Mouse (Mus musculus): ENCODE data around the gene Slc43a2. TPM values are rescaled to one million over a fixed set of nuclear protein-coding genes. Genes with fewer than 3 reads are reported as not detected.

Slc43a2 gene
- polyA plus RNA-seq, 1 experiment from 2014 or later = 24.0 TPM

DNA sequence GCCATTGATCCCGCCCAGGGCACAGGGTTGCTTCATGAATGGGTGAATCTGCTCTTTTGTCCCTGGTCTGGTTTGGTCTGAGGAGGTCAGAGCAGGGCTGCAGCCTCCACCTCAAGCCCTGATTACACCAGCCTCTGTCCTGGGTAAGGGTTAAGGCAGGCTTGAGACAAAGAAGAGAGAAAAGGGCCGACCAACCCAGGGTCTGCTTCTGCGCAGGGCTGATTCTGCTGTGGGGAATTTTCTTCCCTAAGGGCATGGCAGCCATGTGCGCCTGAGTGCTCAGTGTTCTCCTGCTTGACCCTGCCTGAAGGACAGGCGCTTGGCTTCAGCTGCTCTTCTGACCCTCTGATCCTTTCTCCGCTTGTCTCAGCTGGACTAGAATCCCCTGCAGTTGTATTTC lies 25.6 kb downstream of the Slc43a2 start:
- WGBS = 90% methylated on average over 6 of the region's 6 CpGs
- Histone ChIP-seq H3K4me1 (ENCODE audit: insufficient read depth, low read depth, low read length) (peaks cover 6% of the 10 kb centered on the region; the same call in 1 of the 2 replicates), H3K4me2 (replicated peaks; ENCODE audit: low read depth, low read length) (no peak overlapping the region), H3K4me3 (ENCODE audit: low read depth, low read length) (no peak overlapping the region), H3K27me3 (replicated peaks; ENCODE audit: insufficient read depth, low read length) (no peaks in the 10 kb centered on the region), H3K9me3 (ENCODE audit: low read length) (no peaks in the 10 kb centered on the region), H3K27ac (ENCODE audit: low read length) (no peak overlapping the region), H3K36me3 (ENCODE audit: insufficient read depth, low read length) (no peaks in the 10 kb centered on the region), H3K9ac (replicated peaks; ENCODE audit: low read depth) (no peak overlapping the region)
- ATAC-seq (no peak), DNase-seq (ENCODE audit: low spot score) (no peak)
- TF ChIP-seq CTCF (IDR thresholded peaks at IDR 0.05) (no peak), EP300 (IDR thresholded peaks at IDR 0.05) (no peak)

DNA sequence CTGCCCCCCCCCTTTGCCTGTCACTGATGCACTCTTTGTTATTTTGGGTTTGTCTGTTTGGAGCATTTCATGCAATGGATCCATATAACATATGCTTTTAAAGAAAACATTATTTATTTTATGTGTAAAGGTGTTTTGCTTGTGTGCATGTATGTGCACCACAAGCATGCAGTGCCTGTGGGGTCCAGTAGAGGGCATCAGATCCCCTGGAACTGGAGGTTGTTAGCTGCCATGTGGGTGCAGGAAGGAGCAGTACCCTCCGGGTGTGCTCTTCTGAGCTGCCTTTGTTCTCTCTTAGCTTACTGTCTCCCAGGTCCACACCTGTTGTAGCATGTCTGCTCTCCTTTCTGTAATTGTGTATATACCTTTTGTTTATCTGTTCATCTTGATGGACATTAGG lies 26.6 kb downstream of the Slc43a2 start:
- no peak for DNase-seq (ENCODE audit: low spot score)
- H3K4me1 ChIP-seq (ENCODE audit: insufficient read depth, low read depth, low read length) = no peaks in the 10 kb centered on the region
- WGBS = 80% methylated on average over 1 of the region's 1 CpGs
- H3K27me3 ChIP-seq (replicated peaks; ENCODE audit: insufficient read depth, low read length) = no peaks in the 10 kb centered on the region
- TF ChIP-seq CTCF (IDR thresholded peaks at IDR 0.05) (peak; percentile 56), EP300 (IDR thresholded peaks at IDR 0.05) (no peak)
- no peak overlapping the region for H3K4me2 ChIP-seq (replicated peaks; ENCODE audit: low read depth, low read length)
- no peak overlapping the region for H3K27ac ChIP-seq (ENCODE audit: low read length)
- H3K4me3 ChIP-seq (ENCODE audit: low read depth, low read length) = no peak overlapping the region
- no peak overlapping the region for H3K9ac ChIP-seq (replicated peaks; ENCODE audit: low read depth)
- no peaks in the 10 kb centered on the region for H3K9me3 ChIP-seq (ENCODE audit: low read length)
- no peaks in the 10 kb centered on the region for H3K36me3 ChIP-seq (ENCODE audit: insufficient read depth, low read length)
- ATAC-seq = no peak

DNA sequence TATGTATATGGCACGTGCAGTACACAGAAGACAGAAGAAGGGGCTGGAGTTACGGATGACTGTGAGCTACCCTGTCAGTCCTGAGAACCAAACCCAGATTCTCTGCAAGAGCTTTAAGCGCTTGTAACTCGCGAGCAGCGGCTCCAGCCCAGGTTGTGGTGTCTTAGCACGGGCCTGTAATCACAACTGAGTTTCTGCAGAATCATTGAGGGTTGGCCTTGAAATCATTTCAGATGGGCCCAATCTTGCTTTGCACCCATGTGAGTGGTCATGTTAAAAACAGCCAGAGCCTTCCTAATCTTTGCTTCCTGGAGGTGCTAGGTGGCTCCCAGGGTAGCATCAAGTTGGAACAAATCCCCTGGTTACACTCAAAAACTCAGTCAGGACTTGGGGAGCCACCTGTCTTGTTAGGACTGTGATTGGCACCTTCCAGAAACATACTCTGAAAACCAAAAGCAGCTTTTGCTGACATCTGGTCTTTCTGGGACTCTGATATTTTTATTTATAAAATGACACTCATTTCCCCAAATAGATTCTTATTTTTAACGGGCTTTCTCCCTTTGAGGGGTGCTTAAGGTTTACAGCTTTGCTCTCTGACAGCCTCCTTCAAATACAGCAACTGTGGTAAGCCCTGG lies 28.5 kb downstream of the Slc43a2 start:
- TF ChIP-seq CTCF (IDR thresholded peaks at IDR 0.05) (no peak), EP300 (IDR thresholded peaks at IDR 0.05) (no peak)
- 93% methylated on average over 8 of the region's 8 CpGs for WGBS
- DNase-seq (ENCODE audit: low spot score) (no peak), ATAC-seq (no peak)
- H3K4me3 ChIP-seq (ENCODE audit: low read depth, low read length) = no peak overlapping the region
- H3K4me2 ChIP-seq (replicated peaks; ENCODE audit: low read depth, low read length) = no peak overlapping the region
- no peak overlapping the region for H3K9ac ChIP-seq (replicated peaks; ENCODE audit: low read depth)
- H3K27ac ChIP-seq (ENCODE audit: low read length) = no peak overlapping the region
- no peaks in the 10 kb centered on the region for H3K9me3 ChIP-seq (ENCODE audit: low read length)
- H3K36me3 ChIP-seq (ENCODE audit: insufficient read depth, low read length) = no peaks in the 10 kb centered on the region
- H3K27me3 ChIP-seq (replicated peaks; ENCODE audit: insufficient read depth, low read length) = no peaks in the 10 kb centered on the region
- H3K4me1 ChIP-seq (ENCODE audit: insufficient read depth, low read depth, low read length) = 0 out of 2 replicates have a peak, but pooled peaks cover 7% of the 10 kb centered on the region

DNA sequence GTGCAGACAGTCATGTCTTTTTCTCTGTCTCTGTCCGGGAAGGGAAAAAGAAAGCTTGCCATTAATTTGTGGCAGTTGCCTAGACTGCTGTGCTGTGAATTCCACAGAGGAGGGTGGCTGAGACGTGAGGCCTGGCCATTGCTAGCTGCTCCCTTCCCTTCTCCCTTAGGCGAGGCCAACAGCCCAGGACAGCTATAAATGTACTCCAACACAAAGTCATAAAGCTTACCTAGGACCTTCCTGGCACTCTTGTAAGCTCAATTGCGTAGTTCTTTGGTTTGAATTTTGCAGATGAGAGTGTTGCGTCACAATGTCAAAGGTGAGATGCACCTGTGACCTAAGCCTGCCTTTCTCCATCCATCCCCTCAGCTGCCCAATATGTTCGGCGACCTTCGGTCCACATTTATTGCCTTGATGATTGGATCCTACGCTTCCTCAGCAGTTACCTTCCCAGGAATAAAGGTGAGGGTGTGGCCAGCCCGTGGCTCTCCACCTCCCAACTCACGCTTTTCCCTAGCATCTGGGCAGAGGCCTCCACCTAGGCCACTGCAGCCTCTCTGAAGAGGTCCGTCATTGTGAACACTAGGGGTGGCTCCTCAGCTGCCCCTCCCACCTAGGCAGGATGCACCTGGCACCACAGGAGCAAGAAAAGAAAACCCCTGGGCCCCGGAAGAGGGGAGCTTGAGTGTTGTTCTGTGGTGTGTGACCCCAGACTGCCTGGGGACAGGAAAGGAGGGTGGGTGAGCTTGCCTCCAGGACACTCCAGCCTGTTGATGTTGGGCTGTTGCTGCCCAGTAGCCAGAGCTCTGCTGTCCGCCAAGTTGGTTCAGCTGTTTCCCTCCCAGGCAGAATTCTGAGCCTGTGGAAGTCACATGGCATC lies 29.3 kb downstream of the Slc43a2 start:
- Histone ChIP-seq H3K4me3 (ENCODE audit: low read depth, low read length) (no peak overlapping the region), H3K27me3 (replicated peaks; ENCODE audit: insufficient read depth, low read length) (no peaks in the 10 kb centered on the region), H3K36me3 (ENCODE audit: insufficient read depth, low read length) (no peaks in the 10 kb centered on the region), H3K4me2 (replicated peaks; ENCODE audit: low read depth, low read length) (no peak overlapping the region), H3K27ac (ENCODE audit: low read length) (no peak overlapping the region), H3K9ac (replicated peaks; ENCODE audit: low read depth) (no peak overlapping the region), H3K4me1 (ENCODE audit: insufficient read depth, low read depth, low read length) (peaks cover 10% of the 10 kb centered on the region; the same call in 1 of the 2 replicates), H3K9me3 (ENCODE audit: low read length) (no peaks in the 10 kb centered on the region)
- no peak for ATAC-seq
- no peak for TF ChIP-seq CTCF (IDR thresholded peaks at IDR 0.05)
- no peak for TF ChIP-seq EP300 (IDR thresholded peaks at IDR 0.05)
- DNase-seq (ENCODE audit: low spot score) = no peak
- WGBS = 72% methylated on average over 14 of the region's 14 CpGs

- no peak overlapping the region for H3K4me2 ChIP-seq (replicated peaks; ENCODE audit: low read depth, low read length)
- no peak for TF ChIP-seq EP300 (IDR thresholded peaks at IDR 0.05)
- no peak for TF ChIP-seq CTCF (IDR thresholded peaks at IDR 0.05)
- DNase-seq (ENCODE audit: low spot score) = no peak
- H3K4me3 ChIP-seq (ENCODE audit: low read depth, low read length) = no peak overlapping the region
- no peak overlapping the region for H3K9ac ChIP-seq (replicated peaks; ENCODE audit: low read depth)
- H3K27me3 ChIP-seq (replicated peaks; ENCODE audit: insufficient read depth, low read length) = no peaks in the 10 kb centered on the region
- no peaks in the 10 kb centered on the region for H3K36me3 ChIP-seq (ENCODE audit: insufficient read depth, low read length)
- no peak overlapping the region for H3K27ac ChIP-seq (ENCODE audit: low read length)
- no peak for ATAC-seq
- peaks cover 15% of the 10 kb centered on the region; the same call in 1 of the 2 replicates for H3K4me1 ChIP-seq (ENCODE audit: insufficient read depth, low read depth, low read length)
- WGBS = 83% methylated on average over 5 of the region's 5 CpGs
- no peaks in the 10 kb centered on the region for H3K9me3 ChIP-seq (ENCODE audit: low read length)
Observed at GRCm38 (mm10) chr11:75561410-75561791, 29.9 kb downstream of the Slc43a2 start.

DNA sequence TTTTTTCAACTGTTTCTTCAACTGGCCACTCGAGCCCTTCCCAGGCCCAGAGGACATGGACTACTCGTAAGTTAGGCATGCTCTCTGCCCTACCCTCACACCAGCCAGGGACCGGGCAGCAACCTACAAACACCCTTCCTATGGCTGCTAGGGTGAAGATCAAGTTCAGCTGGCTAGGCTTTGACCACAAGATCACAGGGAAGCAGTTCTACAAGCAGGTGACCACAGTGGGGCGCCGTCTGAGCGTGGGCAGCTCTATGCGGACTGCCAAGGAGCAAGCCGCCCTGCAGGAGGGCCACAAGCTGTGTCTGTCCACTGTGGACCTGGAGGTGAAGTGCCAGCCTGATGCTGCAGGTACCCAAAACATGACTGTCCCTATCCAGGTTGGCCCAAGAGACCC lies 31.3 kb downstream of the Slc43a2 start:
- H3K4me1 ChIP-seq (ENCODE audit: insufficient read depth, low read depth, low read length) = peaks cover 24% of the 10 kb centered on the region
- TF ChIP-seq EP300 (IDR thresholded peaks at IDR 0.05) (no peak), CTCF (IDR thresholded peaks at IDR 0.05) (peak; percentile 35)
- H3K36me3 ChIP-seq (ENCODE audit: insufficient read depth, low read length) = no peaks in the 10 kb centered on the region
- H3K27ac ChIP-seq (ENCODE audit: low read length) = no peak overlapping the region
- H3K4me2 ChIP-seq (replicated peaks; ENCODE audit: low read depth, low read length) = no peak overlapping the region
- 87% methylated on average over 8 of the region's 8 CpGs for WGBS
- DNase-seq (ENCODE audit: low spot score) (no peak), ATAC-seq (no peak)
- no peak overlapping the region for H3K9ac ChIP-seq (replicated peaks; ENCODE audit: low read depth)
- H3K9me3 ChIP-seq (ENCODE audit: low read length) = no peaks in the 10 kb centered on the region
- H3K27me3 ChIP-seq (replicated peaks; ENCODE audit: insufficient read depth, low read length) = no peaks in the 10 kb centered on the region
- H3K4me3 ChIP-seq (ENCODE audit: low read depth, low read length) = no peak overlapping the region

Measured in lung, postnatal 0 days (tissue).